ENCODE assay signal across 15 mouse cellular contexts in the genomic region with DNA sequence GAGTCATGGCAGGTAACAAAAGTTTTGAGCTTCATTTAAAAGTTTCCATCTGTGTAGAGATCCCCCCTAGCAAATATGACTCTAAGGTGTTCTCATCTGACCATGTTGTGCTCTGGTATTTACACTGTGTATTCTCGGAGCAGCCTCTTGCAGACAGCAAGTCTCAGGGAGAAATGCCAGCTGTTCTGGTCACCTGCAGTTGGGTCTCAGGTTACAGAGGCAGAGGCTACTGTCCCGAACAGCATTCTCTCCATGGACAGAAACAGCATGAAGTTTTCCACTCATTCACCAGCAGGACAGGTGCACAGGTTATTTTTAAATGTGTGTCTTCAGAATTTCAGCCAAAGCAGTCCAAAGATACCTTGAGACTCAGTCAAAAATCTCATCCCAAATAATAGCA. TPM values are rescaled to one million over a fixed set of nuclear protein-coding genes. Genes with fewer than 3 reads are reported as not detected.
"Had no signal": no experiment of that assay in that cellular context is flagged by ENCODE, and none has a peak within 500 bp of the region (broad histone marks: within the 10 kb centered on the region; RNA-seq: fewer than 3 reads in every experiment).

No protein-coding gene starts in this region.

- H3K4me1 ChIP-seq: midbrain, embryonic 15.5 days; stomach, embryonic 15.5 days had no signal

- H3K9me3 ChIP-seq: limb, embryonic 12.5 days; midbrain, embryonic 15.5 days; neural tube, embryonic 13.5 days; stomach, embryonic 15.5 days had no signal

- ATAC-seq: midbrain, embryonic 15.5 days had no signal

- H3K27ac ChIP-seq: left cerebral cortex, adult 2 months; limb, embryonic 12.5 days; liver, embryonic 14.5 days; midbrain, embryonic 15.5 days; neural tube, embryonic 13.5 days; stomach, embryonic 15.5 days had no signal

- H3K36me3 ChIP-seq: limb, embryonic 12.5 days; midbrain, embryonic 15.5 days; neural tube, embryonic 13.5 days; stomach, embryonic 15.5 days had no signal

- DNase-seq: kidney, adult 18-20 months; lung, adult 18-20 months; lung, postnatal 4 days; retina, postnatal 1 day; right cerebral cortex, postnatal 4 days; thymus, adult 2 months; thymus, postnatal 25 days had no signal

- H3K9ac ChIP-seq: limb, embryonic 12.5 days; liver, embryonic 14.5 days; midbrain, embryonic 15.5 days; neural tube, embryonic 13.5 days; stomach, embryonic 15.5 days had no signal

- H3K4me3 ChIP-seq: left cerebral cortex, adult 2 months; limb, embryonic 12.5 days; midbrain, embryonic 15.5 days; neural tube, embryonic 13.5 days; stomach, embryonic 15.5 days had no signal

- H3K4me2 ChIP-seq: limb, embryonic 12.5 days; midbrain, embryonic 11.5 days; midbrain, embryonic 15.5 days; neural tube, embryonic 13.5 days; stomach, embryonic 15.5 days had no signal

- H3K27me3 ChIP-seq: limb, embryonic 12.5 days; midbrain, embryonic 15.5 days; neural tube, embryonic 13.5 days; stomach, embryonic 15.5 days had no signal

RNA-seq across cellular contexts. Expression of gene Gprc5b, which starts 50.1 kb away (rescaled TPM):
- total RNA-seq: monocyte, adult 5-6 weeks had no signal
